Mouse (Mus musculus) adrenal gland, postnatal 4 days (tissue): ENCODE results near the gene Gm42417. TPM values are rescaled to one million over a fixed set of nuclear protein-coding genes. Genes with fewer than 3 reads are reported as not detected.

Source experiments
- DNase-seq, 2 experiments: peaks; one replicate each; pipeline ENCODE4 v3.0.0; 2021 to 2022; ENCODE audit warnings: low spot score in 2 of 2, mixed read lengths in 2 of 2
- total RNA-seq, 2 experiments: library from RNA; stranded (reverse); gene quantifications; 2 replicates each; pipeline ENCODE4 v1.2.3; 2021

The Gm42417 gene
- total RNA-seq, 2 experiments from 2014 or later, result not detected

DNA sequence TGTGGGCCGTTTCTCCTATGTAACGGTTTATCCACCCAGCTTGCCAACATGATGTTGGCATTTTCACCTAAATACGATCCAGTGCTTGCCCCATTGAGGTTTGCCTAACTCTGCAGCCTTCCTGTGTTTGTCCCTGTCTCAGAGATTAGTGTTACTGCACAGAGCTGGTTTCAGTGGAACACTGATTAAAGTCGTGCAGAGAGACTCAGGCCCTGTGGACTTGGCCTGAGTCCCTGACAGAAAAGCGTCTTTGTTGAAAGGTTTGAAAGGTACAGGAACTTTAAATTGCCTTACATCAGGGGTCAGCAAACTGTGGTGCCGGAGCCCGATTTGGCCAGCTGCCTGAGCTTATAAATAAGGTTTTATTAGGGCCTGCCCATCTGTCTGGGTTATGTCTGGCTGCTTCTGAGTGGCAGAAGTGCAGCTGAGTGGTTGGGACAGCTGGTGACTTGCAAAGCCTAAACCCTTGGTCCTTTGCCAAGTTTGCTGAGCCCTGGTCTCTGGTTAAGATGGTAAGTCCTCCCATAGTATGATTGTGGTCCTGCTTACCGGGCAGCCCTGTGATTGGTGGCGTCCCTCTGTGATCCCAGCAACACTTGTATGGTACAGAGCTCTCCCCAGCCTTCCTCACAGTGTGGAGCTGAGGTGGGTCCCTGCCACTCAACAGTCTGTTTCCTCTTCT lies 15.8 kb downstream of the Gm42417 start:
- DNase-seq, result no peak

DNA sequence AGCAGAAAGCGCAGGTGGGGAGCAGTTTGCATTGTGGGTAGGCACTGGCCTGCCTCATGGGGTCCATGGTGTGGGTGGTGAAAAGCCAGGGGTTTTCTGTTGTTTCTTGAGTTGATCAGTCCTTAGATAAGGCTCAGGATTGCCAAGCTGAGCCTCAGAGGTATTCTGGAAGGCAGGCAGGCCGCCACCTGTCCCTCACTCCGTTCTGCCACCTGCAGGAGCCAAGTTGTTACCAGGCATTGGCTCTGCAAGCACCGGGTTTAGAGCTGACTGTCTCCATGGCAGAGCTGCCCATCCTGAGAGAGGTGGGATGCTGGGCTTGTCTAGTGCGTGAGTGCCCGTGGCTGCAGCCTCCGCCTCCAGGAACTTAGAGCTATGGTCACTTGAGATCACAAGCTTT lies 17.0 kb downstream of the Gm42417 start:
- DNase-seq, result no peak

DNA sequence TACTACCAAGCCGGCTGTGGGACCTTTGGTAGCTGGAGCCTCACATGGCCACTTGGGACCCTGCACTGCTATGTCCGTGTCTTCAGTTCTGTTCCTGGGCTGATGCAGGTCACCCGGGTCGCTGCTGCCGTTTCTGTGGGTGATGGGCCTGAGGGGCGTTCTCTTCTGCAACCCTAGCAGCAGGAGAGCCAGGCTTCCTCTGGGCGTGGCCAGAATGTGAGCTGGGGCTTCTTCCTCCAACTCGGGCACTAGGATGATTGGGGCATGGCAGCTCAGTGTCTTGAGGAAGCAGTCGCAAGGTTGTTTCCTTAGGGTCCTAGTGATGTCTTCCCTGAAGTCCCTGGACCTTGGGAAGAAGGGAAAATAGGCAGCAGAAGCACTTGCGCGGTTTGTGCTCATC lies 19.6 kb downstream of the Gm42417 start:
- DNase-seq, result no peak

DNA sequence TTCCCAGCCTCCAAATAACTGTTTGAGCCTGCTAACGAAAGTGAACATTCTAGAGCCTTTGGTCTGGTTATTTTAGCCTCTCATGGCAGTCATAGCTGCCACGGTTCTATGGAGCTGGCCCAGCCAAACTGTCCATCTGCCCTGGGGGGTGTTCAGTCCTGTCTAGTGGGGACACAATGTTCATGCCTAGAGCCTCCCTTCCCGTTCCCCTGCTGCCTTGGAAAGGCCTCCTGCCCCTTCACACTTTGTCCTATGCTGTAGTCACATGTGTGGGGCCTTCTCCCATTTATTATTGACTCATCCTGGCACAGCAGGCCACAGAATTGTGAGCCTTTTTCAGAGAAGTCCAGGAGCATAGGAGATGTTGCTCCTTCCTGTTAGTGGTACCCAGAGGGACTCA lies 21.0 kb downstream of the Gm42417 start:
- no peak for DNase-seq

DNA sequence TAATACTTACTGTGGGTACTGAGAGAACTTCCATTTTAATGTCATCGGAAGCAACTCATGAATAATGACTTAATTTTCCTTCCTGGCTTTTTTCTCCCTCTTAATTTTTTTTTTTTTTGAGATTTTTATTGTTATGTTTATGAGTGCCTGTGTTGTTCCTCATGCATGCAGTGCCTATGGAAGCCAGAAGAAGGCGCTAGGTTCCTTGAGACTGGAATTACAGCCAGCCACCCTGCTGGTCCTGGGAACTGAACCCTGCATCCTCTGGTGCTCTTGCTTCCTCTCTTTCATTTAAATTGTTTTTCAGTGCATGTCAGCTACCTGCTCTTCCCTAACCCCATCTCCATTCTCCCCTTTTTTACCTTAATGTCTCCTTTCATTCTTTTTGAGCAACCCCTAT lies 25.5 kb downstream of the Gm42417 start:
- no peak for DNase-seq

DNA sequence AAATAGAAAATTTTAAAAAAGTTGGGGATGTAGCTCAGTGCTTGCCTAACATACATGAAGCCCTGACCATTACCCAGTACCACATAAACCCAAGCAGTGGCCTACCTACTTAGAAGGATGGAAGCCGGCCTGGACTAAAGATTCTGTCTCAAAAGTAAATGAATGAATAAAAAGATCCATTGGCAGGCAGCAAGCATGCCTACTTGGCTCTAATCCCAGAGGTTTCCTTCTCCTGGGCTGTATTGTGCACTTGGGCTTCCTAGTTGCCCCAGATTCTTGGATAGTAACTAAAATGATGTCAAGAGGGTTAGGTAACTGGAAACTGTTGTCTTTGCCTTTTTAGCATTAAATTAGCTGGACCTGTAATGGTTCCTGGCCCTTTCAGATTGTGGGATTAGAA lies 25.9 kb downstream of the Gm42417 start:
- no peak for DNase-seq

DNA sequence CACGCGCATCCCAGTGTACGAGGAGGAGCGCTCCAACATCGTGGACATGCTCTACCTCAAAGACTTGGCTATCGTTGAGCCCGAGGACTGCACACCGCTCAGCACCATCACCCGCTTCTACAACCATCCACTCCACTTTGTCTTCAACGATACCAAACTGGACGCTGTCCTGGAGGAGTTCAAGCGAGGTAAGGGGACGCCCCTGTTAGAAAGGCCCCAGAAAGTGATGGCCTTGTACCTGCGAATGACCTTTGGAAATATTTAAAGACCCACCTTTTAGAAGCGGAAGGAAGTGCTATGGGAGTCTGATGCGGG lies 26.3 kb downstream of the Gm42417 start:
- DNase-seq, result no peak

DNA sequence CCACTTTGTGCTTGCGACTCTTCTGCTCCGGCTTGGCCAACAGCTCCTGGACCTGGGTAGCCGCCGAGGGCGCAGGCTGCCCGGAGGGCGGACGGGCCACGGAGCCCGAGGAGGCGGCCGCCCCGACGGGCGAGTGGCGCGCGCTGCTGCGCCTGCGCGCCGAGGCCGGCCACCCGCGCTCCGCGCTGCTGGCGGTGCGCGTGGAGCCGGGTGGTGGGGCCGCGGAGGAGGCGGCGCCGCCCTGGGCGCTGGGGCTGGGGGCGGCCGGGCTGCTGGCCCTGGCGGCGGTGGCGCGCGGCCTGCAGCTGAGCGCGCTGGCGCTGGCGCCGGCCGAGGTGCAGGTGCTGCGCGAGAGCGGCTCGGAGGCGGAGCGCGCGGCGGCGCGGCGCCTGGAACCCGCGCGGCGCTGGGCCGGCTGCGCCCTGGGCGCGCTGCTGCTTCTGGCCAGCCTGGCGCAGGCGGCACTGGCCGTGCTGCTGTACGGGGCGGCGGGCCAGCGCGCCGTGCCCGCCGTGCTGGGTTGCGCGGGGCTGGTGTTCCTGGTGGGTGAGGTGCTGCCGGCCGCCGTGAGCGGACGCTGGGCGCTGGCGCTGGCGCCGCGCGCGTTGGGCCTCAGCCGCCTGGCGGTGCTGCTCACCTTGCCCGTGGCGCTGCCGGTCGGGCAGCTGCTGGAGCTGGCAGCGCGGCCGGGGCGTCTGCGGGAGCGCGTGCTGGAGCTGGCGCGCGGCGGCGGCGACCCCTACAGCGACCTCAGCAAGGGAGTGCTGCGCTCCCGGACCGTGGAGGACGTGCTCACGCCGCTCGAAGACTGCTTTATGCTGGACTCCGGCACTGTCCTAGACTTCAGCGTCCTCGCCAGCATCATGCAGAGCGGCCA lies 26.9 kb downstream of the Gm42417 start:
- no peak for DNase-seq

DNA sequence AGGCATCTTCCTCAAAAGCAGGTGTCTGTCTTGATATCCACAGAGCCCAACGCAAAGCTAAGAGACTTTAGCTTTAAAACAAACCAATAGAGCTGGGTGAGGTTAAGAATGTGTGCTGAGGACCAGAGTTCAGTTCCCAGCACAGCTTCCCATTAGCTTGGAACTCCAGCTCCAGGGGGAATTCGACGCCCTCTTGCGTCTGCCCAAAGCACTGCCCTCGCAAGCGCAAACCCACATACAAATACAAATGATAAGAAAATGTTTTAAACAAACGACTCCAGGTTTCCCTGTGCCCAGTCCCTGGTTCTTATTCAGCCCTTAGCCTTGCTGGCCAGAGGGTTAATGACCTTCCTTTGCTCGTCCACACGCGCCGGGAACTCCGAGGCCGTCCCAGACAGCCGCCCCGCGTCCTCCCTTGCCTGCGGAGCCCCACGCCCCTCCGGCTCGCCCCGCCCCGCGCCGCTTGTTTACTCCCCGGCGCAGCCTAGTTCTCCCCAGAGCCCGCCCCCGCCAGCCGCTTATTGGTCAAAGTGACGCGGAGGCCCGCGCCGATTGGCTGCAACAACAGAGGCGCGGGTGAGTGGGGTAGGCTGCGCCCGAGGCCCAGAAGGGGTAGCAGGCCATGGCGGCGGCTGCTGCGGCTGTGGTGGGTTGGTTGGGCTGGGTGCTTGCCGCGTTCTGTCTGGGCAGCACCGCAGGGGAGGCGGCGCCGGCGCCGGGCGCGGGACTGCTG lies 27.8 kb downstream of the Gm42417 start, which contains the start of gene Cnnm3:
TSS of gene Cnnm3 (plus strand) at position 579 of the 733 bp plus-strand sequence.
- DNase-seq, result peak; percentile 99 to 100

DNA sequence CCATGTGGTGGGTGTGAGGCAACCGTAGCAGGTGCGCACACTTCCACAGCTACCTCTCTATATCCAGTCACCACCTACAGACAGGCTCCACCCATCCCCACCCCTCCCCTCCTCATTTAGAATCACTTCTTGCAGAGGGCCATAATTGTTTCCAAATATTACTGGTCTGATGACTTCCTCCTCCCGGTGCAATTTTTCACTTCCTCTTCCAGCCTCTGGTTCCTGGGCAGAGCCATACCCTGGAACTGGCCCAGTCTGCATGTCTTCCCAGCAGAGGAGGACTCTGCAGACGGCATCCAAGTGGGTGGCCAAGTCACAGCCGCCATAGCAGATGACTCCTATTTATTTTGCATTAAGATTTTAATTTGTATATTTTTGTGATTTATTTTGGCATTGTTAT lies 31.0 kb downstream of the Gm42417 start:
- DNase-seq, result no peak

DNA sequence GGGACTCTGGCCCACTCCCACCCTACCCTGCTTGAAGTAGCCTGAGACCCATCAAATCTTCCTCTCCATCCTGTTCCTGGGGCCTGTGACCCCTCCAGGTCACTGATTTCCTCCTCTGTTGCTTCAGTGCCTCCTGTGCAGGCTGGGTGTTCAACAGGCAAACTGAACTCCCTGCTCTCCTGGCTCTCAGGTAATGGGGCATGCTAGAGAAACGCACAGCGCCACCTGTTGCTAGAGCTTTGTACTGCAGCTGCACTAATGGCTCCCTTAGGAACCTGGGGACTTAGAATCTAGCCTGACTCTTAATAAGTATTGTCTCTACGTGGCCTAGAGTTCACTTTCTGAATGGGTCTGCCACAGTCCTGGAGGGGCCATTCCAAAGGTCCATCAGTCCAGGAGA lies 38.0 kb downstream of the Gm42417 start:
- no peak for DNase-seq

DNA sequence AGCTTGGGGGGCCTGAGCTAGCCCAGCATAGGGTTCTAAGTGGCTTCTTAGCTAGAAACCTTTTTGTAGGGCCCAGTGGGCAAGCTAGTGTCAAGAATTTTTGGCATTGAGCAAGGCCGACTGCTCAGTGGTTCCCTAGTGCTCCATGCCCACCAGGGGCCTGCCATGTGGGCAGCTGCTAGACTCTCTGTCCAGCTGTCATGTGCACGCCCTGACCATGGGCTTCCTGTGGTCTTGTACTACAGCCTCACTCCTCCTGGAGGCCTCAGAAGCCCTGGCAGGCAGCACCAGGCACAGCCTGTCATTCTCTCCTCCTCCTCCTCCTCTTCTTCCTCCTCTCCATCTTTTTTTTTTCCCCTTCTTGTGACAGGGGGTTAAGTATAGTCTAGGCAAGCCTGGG lies 41.9 kb downstream of the Gm42417 start:
- DNase-seq, result no peak

DNA sequence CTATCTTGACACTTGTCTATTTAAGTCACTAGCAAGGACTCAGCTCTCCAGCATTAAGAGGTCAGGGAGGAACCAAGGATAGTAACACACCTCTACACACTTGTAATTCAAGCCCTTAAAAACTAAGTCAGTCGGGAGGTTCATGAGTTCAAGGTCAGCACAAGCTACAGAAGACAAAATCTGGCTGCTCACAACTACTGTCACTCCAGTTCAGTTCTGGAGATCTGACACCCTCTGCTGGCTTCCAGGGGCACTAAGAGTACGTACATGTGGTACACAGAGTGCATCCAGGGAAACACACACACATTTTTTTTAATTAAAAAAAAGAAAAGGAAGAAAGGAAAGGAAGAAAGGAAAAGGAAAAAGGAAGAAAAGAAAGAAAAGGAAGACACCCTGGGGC lies 42.5 kb downstream of the Gm42417 start:
- no peak for DNase-seq

DNA sequence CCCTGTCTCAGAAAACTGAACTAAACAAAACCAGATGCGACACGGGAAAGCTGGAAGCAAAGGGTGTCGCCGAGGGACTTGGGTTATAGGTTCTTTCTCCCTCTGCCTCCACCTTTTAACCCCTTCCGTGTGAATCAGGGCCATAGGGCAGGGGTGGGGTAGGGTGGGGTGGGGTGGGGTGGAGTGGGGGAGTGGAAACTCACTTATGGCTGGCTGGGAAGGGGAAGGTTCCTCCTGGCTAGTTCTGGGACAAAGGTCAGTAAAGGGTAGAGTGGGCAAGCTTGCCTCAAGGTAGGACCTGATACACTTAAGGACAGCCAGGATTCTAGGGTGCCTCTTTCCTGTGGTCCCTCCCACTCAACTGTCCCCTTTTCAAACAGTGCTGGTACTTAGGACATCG lies 45.9 kb downstream of the Gm42417 start:
- DNase-seq, result no peak

DNA sequence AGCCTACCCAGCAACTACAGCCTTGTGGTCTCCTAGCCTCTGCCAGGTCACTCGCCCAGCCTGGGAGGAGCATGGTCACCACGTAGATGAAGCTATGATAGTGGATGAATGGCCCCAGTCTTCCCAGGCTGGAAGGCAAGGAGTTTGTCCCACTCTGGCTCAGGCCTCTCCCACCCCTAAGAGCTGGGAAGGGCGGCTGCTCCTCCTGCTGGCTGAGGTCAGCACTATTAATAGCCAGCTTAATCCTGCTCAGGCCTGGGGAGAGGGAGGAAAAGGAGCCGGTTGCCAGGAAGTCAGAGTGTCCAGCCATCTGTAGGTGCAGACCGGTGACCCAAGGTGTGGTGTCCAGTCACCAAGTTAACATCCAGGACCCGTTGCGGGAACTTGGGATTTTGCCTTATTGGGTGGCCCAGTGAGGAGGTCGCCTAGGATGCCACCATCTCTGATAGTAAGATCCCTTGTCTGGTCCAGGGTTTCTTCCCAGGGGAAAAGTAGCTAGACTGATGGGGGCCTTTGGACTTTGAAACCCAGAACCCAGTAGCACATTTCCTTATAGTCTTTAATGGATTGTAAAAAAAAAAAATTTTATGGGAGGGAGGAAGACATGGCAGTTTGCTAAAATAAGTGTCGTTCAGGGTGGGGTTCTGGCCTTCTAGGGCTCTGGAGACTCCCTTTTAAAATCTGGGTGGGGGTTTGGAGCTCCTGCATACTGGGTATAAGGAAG lies 46.7 kb downstream of the Gm42417 start:
- no peak for DNase-seq

DNA sequence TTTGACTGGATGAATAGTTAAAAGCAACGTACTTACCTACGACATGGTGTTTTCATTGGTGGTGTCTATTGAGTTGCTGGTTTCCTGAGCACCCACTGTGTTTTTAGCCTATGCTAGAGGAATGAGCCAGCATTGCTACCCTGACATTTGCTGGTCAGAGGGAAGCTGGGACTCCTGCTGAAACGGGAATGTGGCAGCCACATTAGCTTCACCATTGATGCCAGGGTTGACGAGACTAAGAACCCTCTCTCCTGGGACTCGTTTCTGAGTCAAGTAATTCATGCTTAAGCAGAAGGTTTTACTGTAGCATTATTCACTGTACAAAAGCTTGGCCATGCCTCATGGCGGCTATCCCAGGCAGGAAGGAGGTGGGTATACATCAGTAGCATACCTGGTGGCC lies 49.6 kb downstream of the Gm42417 start:
- DNase-seq, result no peak

DNA sequence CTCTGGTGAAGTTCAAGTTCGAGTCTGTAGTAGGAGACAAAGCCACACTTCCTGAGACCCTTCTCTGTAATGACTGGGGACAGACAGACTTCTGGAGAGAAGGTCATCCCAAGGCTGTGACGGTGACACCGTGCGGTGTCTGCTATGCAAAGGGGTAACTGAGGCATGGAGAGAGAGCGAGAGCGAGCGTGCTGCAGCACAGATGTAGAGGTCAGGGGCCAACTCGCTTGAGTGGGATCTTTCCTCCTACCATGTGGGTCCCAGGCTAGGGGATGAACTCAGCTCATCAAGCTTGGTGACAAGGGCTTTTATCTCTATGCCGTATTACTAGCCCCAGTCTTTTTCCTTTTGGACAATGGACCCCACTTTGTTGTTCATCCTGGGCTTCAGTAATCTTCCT lies 52.1 kb downstream of the Gm42417 start:
- no peak for DNase-seq

DNA sequence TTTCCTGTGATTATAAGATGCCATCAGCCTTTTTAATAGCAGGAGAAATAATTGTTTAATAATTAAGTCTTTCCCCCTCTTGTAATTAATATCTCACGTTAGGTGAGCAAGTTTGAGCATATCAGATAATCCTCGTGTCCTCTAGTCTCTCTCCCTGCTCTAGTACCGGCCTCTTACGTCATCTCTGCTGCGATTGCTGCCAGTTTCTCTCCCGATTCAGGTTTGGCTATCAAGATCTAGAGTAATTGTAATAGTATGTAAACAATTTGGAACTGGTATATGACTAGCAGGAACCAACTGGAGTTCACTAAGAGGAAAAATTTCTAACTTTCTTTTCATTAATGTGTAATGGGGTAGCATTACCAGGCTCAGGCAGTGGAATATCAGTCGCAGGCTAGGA lies 54.1 kb downstream of the Gm42417 start:
- DNase-seq, result no peak

DNA sequence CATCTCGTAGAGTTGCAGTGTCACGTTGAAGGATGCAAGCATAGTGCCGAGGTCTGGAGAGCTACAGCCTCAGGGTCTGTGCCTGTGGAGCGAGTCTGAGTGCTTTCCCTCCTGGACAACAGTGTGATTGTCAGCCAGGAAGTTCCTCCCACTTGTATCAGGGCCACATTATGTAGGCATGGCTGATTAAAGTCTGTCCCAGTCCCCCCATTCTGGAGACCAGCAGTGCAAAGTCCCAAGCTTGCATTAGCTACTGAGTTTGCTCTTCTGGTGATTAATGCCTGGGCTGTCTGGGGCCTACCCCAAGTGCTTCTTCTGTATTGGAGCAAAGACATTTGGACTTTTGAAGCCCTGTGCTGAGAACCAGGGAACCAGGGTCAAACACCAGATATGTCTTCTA lies 55.4 kb downstream of the Gm42417 start:
- DNase-seq, result no peak
